Mouse (Mus musculus): ENCODE measurements around the gene Jmjd4. TPM values are rescaled to one million over a fixed set of nuclear protein-coding genes. Genes with fewer than 3 reads are reported as not detected.

Jmjd4 gene
- polyA plus RNA-seq, 2 experiments from 2014 or later, result 3.9 to 6.9 TPM

DNA sequence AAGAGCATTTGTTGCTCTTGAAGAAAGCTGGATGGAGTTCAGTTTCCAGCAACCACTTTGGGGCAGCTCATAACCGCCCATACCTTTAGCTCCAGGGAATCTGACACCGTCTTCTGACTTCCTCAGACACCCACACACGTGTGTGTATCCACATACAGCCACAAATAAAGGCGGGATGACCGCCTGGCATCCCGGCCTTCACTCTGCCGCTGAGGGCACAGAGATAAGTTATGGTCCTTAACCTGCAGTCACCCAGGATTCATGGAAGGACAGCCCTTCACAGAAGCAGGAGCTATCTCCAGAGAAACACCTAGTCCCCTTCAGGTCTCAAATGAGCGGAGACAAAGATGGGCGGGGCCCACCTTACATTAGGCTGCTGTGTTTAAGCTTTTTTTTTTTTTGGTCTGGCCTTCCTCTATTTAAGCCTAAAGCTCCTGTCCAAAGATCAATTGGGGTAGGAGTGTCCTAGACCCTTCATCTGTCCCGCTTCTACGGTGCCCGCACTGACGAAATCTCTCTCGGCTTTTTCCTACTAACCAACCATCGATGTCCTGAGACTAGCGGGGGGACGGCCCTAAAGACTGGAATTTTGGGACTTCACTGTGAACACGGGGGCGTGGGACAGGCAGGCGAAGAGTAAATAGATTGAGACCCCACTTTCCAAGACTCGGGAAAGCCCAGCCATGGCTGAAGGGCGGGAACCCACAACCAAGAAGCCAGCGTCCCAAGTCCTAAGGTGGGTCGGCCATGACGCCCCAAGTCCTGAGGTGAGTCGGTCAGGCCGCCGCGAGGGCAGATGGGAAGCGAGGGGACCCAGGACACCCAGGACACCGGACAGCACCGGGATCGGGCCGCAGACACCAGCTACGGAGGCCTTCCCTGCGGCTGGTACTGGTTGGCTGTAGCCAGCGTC is 21.8 kb downstream of the Jmjd4 start:
- peak; percentile 53 for ATAC-seq

DNA sequence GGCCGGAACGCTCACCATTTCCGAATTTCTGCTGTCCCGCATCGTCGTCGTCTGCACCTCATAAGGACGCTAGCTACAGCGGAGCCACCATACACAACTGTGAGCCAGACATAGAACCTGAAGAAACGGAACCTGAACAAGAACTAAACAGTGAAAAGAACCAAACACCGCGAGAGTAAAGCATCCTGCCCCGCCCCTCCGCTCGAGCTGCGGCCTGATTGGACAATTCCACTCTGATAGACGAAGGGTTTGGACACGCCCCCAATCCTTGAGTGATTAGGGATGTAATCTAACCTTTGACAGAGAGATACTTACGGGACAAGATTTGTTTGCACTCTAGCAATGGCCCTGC is 22.5 kb downstream of the Jmjd4 start, which contains the start of gene Zfp867:
Gene Zfp867, minus strand, starts transcription at position 149 of the 352 bp plus-strand sequence.
- ATAC-seq, result peak; percentile 98

DNA sequence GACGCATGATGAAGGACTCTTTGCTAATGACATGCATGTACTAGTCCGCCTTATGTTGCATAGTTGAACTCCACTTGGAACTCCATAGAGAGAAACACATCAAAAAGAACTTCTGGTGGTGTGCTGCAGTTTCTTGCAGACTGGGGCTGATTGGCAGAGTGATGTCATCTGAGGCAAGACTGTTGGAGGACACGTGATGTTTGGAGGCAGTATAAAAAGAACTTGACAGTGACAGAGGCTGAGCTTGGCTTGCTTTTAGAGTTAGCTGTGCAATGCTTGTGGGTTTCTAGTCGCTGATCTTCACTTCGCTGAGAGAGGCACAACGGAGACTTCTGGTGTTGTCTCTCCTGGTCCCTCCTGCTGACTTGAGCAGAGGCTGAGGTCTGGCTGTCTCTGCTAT is 27.4 kb downstream of the Jmjd4 start:
- no peak for ATAC-seq

DNA sequence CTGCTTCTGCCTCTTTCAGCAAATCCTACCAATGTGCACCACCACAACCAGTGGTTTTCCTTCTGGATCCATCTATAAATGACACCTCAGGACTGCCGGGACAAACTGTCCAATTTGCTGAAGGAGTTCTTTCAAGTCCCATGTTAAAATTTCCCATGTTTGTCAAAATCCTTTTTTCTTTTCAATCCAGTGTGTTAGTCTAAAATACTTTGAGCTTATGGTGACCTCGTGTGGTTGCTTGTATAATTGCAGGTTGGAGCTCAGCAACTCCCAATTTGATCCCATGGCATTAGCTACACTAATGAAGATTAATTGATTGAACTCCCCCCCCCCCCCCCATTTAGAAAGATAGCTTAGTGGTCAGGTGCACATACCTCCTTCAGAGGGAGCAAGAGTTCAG is 33.4 kb downstream of the Jmjd4 start:
- ATAC-seq, result no peak

DNA sequence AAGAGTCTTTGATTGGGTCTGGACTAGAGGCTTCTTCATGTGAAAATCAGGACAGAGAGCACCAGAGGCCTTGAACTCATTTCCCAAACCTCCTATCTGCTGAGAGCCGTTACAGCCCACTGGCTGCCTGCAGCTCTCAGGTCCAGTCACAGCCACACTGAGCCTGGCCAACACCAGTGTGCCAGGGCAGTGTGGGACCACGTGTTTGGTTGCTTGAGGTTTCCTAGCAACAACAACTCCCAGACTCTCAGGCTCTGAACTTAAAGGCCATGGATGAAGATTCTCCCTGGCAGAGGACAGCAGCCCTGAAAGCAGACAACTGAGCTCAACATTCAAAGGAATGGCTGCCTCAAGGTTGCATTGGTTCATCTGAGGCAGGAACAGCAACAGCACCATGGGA is 35.8 kb downstream of the Jmjd4 start:
- no peak for ATAC-seq

DNA sequence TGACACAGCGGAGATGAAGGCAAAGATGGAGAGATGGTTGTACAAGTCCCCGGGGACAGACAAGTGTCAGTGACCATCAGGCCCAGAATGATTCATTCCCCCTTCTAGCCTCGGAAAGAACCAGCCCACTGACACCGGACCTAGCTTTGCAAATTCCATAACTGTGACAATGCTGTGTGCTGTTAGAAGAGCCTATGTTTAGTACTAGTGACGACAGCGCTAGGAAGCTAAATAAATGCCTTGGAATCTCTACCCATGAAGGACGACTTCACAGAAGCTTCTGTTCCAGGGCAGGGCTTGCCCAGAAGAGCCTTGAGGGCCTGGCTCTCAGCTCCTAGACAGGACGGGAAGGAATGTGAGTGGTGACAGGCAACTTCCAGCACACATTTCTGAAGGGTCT is 36.4 kb downstream of the Jmjd4 start:
- no peak for ATAC-seq

DNA sequence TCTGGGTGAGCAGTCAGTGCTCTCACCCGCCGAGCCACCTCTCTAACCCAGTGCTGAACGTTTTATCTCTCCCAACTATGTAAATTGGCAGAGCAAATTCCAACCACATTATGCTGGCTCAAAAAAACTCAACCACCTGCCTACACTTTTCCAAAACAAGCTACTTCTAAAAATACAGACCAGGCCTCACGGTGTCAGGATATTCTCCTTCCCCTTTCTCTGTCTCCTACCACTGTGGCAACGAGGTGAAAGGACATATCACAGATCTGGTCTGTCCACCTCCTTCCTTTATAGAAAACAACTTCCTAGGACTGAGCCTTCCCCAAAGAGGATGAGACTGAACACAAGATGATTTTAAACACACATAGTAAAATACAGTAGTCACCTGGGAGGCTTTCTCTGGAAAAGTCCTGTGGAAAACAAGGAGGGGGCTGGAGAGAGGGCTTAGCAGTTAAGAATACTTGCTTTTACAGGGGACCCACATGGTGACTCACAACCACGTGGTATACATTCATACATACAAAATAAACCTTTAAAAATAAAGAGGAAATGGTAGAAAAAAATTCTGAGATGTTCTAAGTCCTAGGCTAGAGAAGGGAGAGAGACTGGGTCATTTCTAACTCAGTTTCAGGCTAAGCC is 46.9 kb downstream of the Jmjd4 start:
- ATAC-seq, result no peak

DNA sequence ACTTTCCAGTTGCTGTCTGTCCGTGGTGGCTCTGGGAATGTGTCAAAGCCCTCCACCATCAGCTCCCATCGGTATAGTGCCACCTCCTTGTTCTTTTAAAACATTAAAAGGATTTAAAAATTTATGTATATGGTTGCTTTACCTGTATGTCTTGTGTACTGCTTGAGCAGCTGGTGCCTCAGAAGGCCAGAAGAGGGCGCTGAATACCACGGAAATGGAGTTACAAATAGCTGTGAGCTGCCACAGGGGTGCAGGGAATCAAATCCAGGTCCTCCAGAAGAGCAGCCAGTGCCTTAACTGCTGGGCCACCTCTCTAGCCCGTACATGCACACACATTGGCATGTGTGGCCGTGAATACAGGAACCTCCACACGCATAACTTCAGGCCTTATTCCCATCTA is 47.9 kb downstream of the Jmjd4 start:
- no peak for ATAC-seq

DNA sequence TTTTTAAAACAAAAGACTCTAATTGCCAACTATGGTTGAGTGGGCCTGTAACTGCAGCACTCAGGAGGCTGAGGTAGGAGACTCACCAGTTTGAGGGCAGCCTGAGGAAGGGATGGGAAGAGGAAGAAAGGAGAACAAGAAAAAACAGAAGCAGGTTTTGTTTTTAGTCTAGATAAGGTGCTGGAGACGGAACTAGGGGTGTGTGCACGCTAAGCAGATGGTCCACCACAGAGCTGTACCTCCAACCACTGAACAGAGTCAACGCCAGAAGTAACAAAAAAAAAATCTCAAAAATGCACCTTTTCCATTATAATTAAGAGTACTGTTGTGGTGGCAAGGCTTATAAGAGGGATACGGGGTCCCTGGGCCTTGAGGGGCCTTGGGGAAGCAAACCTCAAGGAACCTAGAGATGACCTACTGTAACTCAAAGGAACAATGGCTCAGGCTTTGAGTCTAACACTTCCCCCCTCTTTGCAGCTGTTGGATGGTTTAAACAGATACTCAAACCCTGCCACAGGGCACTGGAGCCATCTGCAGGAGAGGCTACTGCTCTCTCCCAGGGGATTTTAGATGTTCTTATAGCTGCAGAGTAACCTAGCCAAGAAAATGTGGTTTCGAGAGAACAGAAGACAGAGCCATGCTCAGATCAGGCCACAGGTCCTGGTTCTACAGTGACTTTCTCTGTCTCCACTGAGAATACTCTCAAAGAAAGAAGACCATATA is 52.3 kb downstream of the Jmjd4 start:
- no peak for ATAC-seq

DNA sequence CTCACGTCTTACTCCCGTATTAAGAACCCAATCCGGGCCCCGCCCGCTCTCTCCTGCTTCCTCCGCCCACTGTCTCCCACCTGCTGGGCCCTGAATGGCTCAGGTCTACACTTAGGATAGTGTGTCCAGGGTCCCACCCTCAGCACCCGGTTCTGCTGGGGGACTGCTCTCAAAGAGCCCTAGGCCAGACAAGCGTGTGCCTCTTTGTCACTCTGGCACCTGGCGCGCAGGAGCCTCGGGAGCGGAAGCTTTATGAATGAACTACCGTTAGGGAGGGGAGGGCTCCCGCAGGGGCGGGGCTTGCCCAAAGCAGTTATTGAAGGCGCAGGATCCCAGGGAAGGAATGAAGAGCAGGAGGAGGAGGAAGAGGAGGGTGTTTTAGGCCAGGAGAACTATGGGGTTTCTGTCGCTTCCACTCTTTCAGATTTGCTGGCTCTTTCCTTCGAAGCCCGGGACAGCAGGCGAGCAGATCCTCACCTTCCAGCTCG is 55.5 kb downstream of the Jmjd4 start:
- ATAC-seq, result peak; percentile 54

DNA sequence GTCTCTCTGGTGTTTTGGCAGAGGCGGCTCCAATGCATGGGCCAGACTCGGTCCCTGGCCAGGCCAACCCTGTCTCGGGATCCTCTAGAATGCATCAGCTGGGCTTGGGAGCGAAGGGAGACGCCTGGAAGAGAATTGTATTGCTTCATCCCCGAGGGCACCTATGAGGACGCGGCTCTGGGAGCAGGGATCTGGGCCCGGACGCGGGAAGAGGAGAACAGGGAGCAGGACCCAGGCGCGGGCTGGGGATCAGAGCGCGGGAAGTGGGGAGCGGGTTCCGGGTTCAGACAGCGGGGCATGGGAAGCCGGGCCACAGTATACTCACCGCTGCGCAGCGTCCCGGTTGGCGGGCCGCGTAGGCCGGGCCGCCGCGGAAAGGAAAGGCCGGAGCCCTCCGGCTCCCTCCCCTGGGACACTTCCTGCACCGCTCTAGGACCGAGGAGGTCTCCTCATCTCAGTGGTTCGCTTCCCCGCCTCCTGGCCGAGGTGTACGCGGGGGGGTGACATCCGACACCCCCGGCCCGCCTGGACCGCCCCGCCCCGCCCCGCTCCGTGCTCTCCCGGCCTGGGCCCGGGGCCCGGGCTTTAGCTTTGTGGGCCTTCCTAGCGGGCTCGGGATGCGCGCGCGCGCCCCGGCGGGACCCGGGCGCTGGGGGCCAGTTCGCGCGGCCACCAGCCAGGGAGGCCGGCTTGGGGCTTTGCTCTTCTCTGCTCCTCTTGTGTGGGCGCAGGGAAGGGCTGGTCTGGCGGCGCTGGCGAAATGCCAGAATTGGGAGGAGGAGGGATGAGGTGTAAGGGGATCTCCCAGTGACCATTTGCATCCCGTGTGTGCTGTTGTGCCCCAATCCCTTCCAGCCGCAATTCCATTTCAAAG is 56.2 kb downstream of the Jmjd4 start:
- ATAC-seq, result peak; percentile 84

DNA sequence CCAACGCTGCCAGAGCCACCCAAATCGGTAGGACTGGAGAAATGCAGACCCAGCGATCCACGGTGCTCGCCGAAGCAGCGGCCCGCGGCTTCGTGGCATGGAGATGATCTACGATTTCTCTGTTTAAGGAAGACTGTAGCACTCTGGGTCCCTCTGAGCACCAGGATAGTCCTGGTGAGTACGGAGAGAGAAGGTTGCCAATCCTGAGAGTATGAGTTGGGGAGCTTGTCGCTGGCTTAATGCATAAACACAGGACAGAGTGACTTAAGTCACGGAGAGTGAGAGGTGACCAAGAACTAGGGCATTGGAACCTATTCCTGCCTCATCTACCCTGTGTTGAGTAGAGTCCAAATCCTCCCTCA is 56.8 kb downstream of the Jmjd4 start:
- ATAC-seq, result no peak

Other genes with a start within 250 kb of the Jmjd4 start
- gene Mrpl55, start 247.6 kb upstream of the Jmjd4 start, polyA plus RNA-seq (2017; shearing (Covaris generic)), result 10 to 100 TPM; 57.0 to 62.4 TPM
- 10 to 100 TPM; 18.8 to 26.1 TPM for gene 2310033P09Rik, start 241.7 kb upstream of the Jmjd4 start, polyA plus RNA-seq (2017; shearing (Covaris generic))
- 100 to 1,000 TPM; 324 to 440 TPM for gene Arf1, start 221.8 kb upstream of the Jmjd4 start, polyA plus RNA-seq (2017; shearing (Covaris generic))
- not detected for gene Wnt3a, start 159.3 kb upstream of the Jmjd4 start, polyA plus RNA-seq (2017; shearing (Covaris generic))
- gene Wnt9a, start 143.1 kb upstream of the Jmjd4 start, polyA plus RNA-seq (2017; shearing (Covaris generic)), result not detected
- not detected for gene Prss38, start 74.4 kb upstream of the Jmjd4 start, polyA plus RNA-seq (2017; shearing (Covaris generic))
- 10 to 100 TPM; 52.6 to 67.3 TPM for gene Snap47, start 1.1 kb downstream of the Jmjd4 start, polyA plus RNA-seq (2017; shearing (Covaris generic))
- gene Zfp867, start 22.4 kb downstream of the Jmjd4 start, polyA plus RNA-seq (2017; shearing (Covaris generic)), result 1 to 10 TPM; 6.0 to 6.9 TPM
- 10 to 100 TPM in 1 of 2 experiments, 1 to 10 TPM in 1; 8.6 to 14.2 TPM for gene Zkscan17, start 76.7 kb downstream of the Jmjd4 start, polyA plus RNA-seq (2017; shearing (Covaris generic))
- gene Nlrp3, start 91.5 kb downstream of the Jmjd4 start, polyA plus RNA-seq (2017; shearing (Covaris generic)), result not detected
- gene Olfr222, start 126.2 kb downstream of the Jmjd4 start, polyA plus RNA-seq (2017; shearing (Covaris generic)), result not detected
- gene Olfr223, start 143.2 kb downstream of the Jmjd4 start, polyA plus RNA-seq (2017; shearing (Covaris generic)), result not detected
- gene Mprip, start 211.3 kb downstream of the Jmjd4 start, polyA plus RNA-seq (2017; shearing (Covaris generic)), result 10 to 100 TPM; 21.3 to 29.6 TPM

Measured in CD4-positive, CD25-positive, alpha-beta regulatory T cell, adult 4 months (primary cell).